Mouse (Mus musculus): Measurements from ENCODE around the gene Pcnx2.

- TF ChIP-seq CTCF (conservative IDR thresholded peaks at IDR 0.05; ENCODE audit: low read length) (peak; percentile 56), POU5F1 (IDR thresholded peaks at IDR 0.05; ENCODE audit: borderline replicate concordance, low read length) (no peak)
Observed at GRCm38 (mm10) chr8:125759022-125759421, 139.1 kb downstream of the Pcnx2 start.
